Mouse (Mus musculus) fibroblast of lung, adult 2 months (primary cell): ENCODE measurements around the gene Mrps14.
A peak's percentile ranks its signal among the peaks of the same experiment; 100 is the strongest.

Source experiments
- DNase-seq: peaks from one replicate; pipeline ENCODE4 v3.0.0-alpha.2; 2011; ENCODE audit warnings: low read depth

The Mrps14 gene

GRCm38 (mm10) chr1:160227850-160228249 lies 32.8 kb downstream of the Mrps14 start:
- no peak for DNase-seq

GRCm38 (mm10) chr1:160231013-160231412 lies 36.0 kb downstream of the Mrps14 start:
- DNase-seq, result no peak

- no peak for DNase-seq
These were observed 37.1 kb downstream of the Mrps14 start for GRCm38 (mm10) chr1:160232113-160232512.

- DNase-seq, result peak; percentile 62
These were observed 38.9 kb downstream of the Mrps14 start for GRCm38 (mm10) chr1:160233921-160234320.

GRCm38 (mm10) chr1:160237981-160238380 lies 43.0 kb downstream of the Mrps14 start:
- DNase-seq, result no peak

- no peak for DNase-seq
These were observed 43.9 kb downstream of the Mrps14 start for GRCm38 (mm10) chr1:160238852-160239443.

GRCm38 (mm10) chr1:160240091-160240490 lies 45.1 kb downstream of the Mrps14 start:
- DNase-seq, result no peak

GRCm38 (mm10) chr1:160244689-160245088 lies 49.7 kb downstream of the Mrps14 start:
- DNase-seq, result no peak

GRCm38 (mm10) chr1:160245954-160246353 lies 50.9 kb downstream of the Mrps14 start:
- no peak for DNase-seq

- no peak for DNase-seq
These were observed 51.8 kb downstream of the Mrps14 start for GRCm38 (mm10) chr1:160246844-160247243.

- DNase-seq, result no peak
These were observed 52.5 kb downstream of the Mrps14 start for GRCm38 (mm10) chr1:160247473-160247872.

- DNase-seq, result no peak
These were observed 54.8 kb downstream of the Mrps14 start for GRCm38 (mm10) chr1:160249786-160250185.

- no peak for DNase-seq
These were observed 55.8 kb downstream of the Mrps14 start for GRCm38 (mm10) chr1:160250782-160251181.

- DNase-seq, result no peak
These were observed 56.5 kb downstream of the Mrps14 start for GRCm38 (mm10) chr1:160251388-160252007.
